Mouse (Mus musculus): ENCODE measurements at regions not wholly inside any gene's neighbourhood (a gene's known extent, or its start where the extent isn't known, plus 50 kb on each side); places are given as distances from the start of the nearest gene placed in this dataset.

- TF ChIP-seq EP300 (IDR thresholded peaks at IDR 0.05; ENCODE audit: insufficient read depth, low read depth, low read length): no peak
- no peak for TF ChIP-seq POLR2A (IDR thresholded peaks at IDR 0.05; ENCODE audit: insufficient read depth, low read depth, low read length)
Measured at GRCm38 (mm10) chrX:164878336-164878735, 101.8 kb downstream of the Mospd2 start.
